Mouse (Mus musculus) liver, adult 2 months (tissue): ENCODE measurements around the gene Cep112. TPM values are rescaled to one million over a fixed set of nuclear protein-coding genes. Genes with fewer than 3 reads are reported as not detected.

Source experiments
- DNase-seq: peaks from one replicate; pipeline ENCODE4 v3.0.0-alpha.2; 2011; ENCODE audit warnings: low read depth, low spot score; ENCODE audit errors: extremely low read depth
- H3K27ac ChIP-seq: fragments of 200-500 bp; replicated peaks from 2 replicates; pipeline ENCODE4 v1.5.1; 2012; ENCODE audit warnings: low read depth, mild to moderate bottlenecking, control low read depth, inconsistent platforms, low read length; ENCODE audit not compliant: insufficient read depth
- H3K27me3 ChIP-seq: fragments of 200-500 bp; 2 replicates; pipeline ENCODE4 v1.6.1; 2012; ENCODE audit warnings: mild to moderate bottlenecking, moderate library complexity, low read length, inconsistent platforms; ENCODE audit not compliant: control insufficient read depth, insufficient read depth
- H3K36me3 ChIP-seq: fragments of 200-500 bp; 2 replicates; pipeline ENCODE4 v1.6.1; 2012; ENCODE audit warnings: low read length, inconsistent platforms; ENCODE audit not compliant: control insufficient read depth, insufficient read depth
- H3K4me1 ChIP-seq: fragments of 200-500 bp; 2 replicates; pipeline ENCODE4 v1.6.1; 2011; ENCODE audit warnings: low read length; ENCODE audit not compliant: control insufficient read depth, insufficient read depth
- H3K4me3 ChIP-seq: fragments of 200-500 bp; 2 replicates; pipeline ENCODE4 v1.5.1; 2011; ENCODE audit warnings: low read depth, mild to moderate bottlenecking, control low read depth, low read length, moderate library complexity; ENCODE audit not compliant: insufficient read depth
- H3K79me2 ChIP-seq: fragments of 200-500 bp; 2 replicates; pipeline ENCODE4 v1.6.1; 2012; ENCODE audit warnings: inconsistent platforms, mild to moderate bottlenecking, low read length, moderate library complexity; ENCODE audit not compliant: control insufficient read depth, insufficient read depth
- H3K9ac ChIP-seq: fragments of 200-500 bp; 2 replicates; pipeline ENCODE4 v1.6.1; 2012; ENCODE audit warnings: low read depth, mild to moderate bottlenecking, control low read depth, inconsistent platforms, low read length
- CTCF ChIP-seq: fragments of 200-500 bp; IDR thresholded peaks from 2 replicates; pipeline ENCODE4 v1.5.1; 2011; ENCODE audit warnings: low read depth, low read length, control low read depth
- POLR2A ChIP-seq: fragments of 200-500 bp; IDR thresholded peaks from 2 replicates; pipeline ENCODE4 v1.6.1; 2011; ENCODE audit warnings: low read length, control low read depth; ENCODE audit not compliant: insufficient read depth; ENCODE audit errors: extremely low read depth
- WGBS: fragments of 180-500 bp; shearing (Covaris S2); methylation state at CpG from one replicate; pipeline ENCODE4 v1.1.7; 2018; 5-methylcytosine and 5-hydroxymethylcytosine counted together
- polyA plus RNA-seq: library from polyadenylated mRNA; depleted of rRNA; stranded (reverse); fragments of >200 nt; gene quantifications from 2 replicates; pipeline ENCODE4 v1.2.3, GENCODE M21; 2012
- total RNA-seq: library from RNA; depleted of rRNA; stranded (reverse); fragments of >200 nt; gene quantifications from 2 replicates; pipeline ENCODE4 v1.2.3, GENCODE M21; 2014

Gene Cep112
- total and polyA plus RNA-seq, 2 experiments: 0.21 to 0.65 TPM

DNA sequence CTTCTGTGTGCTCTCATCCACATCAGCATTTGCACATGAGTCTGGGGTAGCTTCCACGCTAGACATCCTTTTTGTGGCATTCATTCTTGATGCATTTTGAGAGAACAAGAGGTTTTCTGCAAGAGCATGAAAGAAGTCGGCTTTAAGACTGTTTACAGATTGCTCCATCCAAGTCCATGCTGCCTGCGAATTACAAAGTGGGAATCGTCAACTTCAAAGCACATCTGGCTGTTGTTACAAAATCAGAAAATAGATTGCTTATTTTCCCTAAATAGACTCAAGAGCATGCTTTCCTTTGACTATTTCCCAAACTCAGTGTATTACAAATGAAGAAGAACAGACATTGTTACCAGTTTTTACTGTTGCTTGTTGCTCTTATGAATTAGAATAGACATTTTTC lies 59.0 kb downstream of the Cep112 start:
- H3K36me3 ChIP-seq: no peaks in the 10 kb centered on the region
- no peaks in the 10 kb centered on the region for H3K27me3 ChIP-seq
- no peaks in the 10 kb centered on the region for H3K79me2 ChIP-seq
- TF ChIP-seq POLR2A (no peak), CTCF (no peak)
- WGBS: 74% methylated on average over 4 of the region's 4 CpGs
- no peak overlapping the region for H3K27ac ChIP-seq
- H3K4me1 ChIP-seq: no peaks in the 10 kb centered on the region
- no peak overlapping the region for H3K9ac ChIP-seq
- no peak for DNase-seq
- H3K4me3 ChIP-seq: no peak overlapping the region

DNA sequence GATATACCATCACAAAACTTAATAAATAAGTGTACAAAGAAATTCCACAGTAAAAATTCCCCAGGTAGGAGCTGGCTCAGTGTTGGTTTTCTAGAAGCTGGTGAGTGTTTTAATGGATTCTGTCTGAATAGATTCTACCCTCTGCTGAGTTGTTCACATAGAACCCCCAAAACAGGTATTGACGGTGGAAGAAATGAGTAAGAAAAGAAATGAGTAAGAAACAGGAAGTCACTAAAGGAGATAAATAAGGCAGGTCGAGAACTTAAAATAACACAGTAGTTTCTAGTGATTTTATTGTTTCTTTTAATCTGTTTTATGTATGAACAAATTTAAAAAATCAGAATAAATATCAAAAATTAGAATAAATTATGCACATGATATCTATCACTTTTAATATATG lies 63.3 kb downstream of the Cep112 start:
- no peaks in the 10 kb centered on the region for H3K79me2 ChIP-seq
- H3K9ac ChIP-seq: no peak overlapping the region
- TF ChIP-seq POLR2A: no peak
- no peak for TF ChIP-seq CTCF
- DNase-seq: no peak
- WGBS: 87% methylated on average over 2 of the region's 2 CpGs
- no peaks in the 10 kb centered on the region for H3K27me3 ChIP-seq
- H3K4me3 ChIP-seq: no peak overlapping the region
- H3K36me3 ChIP-seq: no peaks in the 10 kb centered on the region
- H3K4me1 ChIP-seq: no peaks in the 10 kb centered on the region
- no peak overlapping the region for H3K27ac ChIP-seq

DNA sequence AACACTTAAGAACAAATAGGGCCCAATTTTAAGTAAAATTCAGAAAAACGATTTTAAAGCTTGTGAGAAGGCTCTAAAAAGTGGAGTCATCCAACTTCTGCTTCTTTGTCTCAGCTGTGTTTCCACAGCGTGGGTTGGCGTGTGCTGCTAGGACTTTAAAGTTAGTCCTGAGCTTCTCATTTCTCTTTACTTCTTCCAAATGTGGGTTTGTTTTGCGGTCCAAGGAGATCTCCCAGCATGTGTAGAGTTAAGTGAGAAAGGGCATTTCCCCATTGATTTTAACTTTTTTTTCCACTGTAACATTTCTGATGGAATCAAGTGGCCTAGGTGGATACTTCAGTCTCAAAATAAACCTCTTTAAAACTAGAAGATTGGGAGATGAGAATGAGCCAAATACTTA lies 64.9 kb downstream of the Cep112 start:
- Histone ChIP-seq H3K36me3 (no peaks in the 10 kb centered on the region), H3K79me2 (no peaks in the 10 kb centered on the region), H3K27me3 (no peaks in the 10 kb centered on the region), H3K4me1 (no peaks in the 10 kb centered on the region; the same call in 1 of the 2 replicates), H3K4me3 (no peak overlapping the region), H3K9ac (no peak overlapping the region), H3K27ac (no peak overlapping the region)
- no peak for DNase-seq
- TF ChIP-seq POLR2A (no peak), CTCF (no peak)
- 95% methylated on average over 4 of the region's 4 CpGs for WGBS

DNA sequence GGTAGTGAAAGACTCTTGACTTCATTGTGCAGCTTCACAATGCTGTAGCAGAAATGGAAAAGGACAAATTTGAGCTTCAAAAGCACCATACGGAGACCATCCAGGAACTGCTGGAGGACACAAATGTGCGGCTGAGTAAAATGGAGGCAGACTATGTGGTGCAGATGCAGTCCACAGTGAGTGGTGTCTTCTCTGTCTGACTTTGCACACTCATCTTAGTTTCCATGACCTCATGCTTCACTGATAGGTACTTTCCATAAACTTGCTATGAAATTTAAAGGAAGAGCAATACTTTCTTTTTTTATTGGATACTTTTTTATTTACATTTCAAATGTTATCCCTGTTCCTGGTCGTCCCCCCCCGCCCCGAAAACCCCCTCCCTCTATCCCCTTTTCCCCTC lies 83.2 kb downstream of the Cep112 start:
- Histone ChIP-seq H3K4me1 (no peaks in the 10 kb centered on the region), H3K79me2 (no peaks in the 10 kb centered on the region), H3K36me3 (no peaks in the 10 kb centered on the region), H3K27ac (no peak overlapping the region), H3K27me3 (no peaks in the 10 kb centered on the region), H3K9ac (no peak overlapping the region), H3K4me3 (no peak overlapping the region)
- WGBS: 94% methylated on average over 5 of the region's 5 CpGs
- no peak for DNase-seq
- TF ChIP-seq CTCF (no peak), POLR2A (no peak)

DNA sequence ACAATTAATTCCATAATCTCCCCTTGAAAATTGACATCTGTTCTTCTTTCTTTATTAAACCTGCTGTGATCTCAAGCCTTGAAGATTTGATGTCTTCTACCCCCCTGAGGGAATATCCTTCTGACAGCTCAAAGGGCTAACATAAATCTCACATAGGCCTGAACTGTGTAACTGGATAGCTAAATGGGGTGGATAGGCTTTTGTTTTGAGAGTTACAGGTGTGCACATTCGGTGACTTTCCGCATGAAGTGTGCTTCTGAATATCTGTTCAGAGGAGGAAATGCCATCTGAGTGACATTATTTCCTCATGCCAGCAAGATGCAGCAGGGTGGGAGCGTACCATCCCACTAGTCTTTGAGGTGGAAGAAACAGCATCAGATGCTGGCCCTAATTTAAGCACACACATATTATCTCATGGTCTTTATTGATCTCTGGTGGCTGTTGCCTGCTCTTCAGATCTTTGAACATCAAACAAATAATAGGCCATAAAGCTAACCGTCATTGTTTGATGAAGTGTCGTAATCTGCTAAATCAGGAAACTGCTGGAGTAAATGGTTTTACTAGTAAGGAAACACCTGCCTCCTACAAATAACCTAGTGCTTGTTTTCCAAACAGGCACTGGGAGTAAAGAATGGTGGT lies 102.9 kb downstream of the Cep112 start:
- Histone ChIP-seq H3K27ac (no peak overlapping the region), H3K4me1 (no peaks in the 10 kb centered on the region), H3K36me3 (no peaks in the 10 kb centered on the region), H3K79me2 (no peaks in the 10 kb centered on the region), H3K9ac (no peak overlapping the region), H3K27me3 (peaks cover 3% of the 10 kb centered on the region; the same call in 1 of the 2 replicates), H3K4me3 (no peak overlapping the region)
- peak; percentile 69 for DNase-seq
- TF ChIP-seq CTCF: no peak
- no peak for TF ChIP-seq POLR2A
- 37% methylated on average over 5 of the region's 5 CpGs for WGBS

DNA sequence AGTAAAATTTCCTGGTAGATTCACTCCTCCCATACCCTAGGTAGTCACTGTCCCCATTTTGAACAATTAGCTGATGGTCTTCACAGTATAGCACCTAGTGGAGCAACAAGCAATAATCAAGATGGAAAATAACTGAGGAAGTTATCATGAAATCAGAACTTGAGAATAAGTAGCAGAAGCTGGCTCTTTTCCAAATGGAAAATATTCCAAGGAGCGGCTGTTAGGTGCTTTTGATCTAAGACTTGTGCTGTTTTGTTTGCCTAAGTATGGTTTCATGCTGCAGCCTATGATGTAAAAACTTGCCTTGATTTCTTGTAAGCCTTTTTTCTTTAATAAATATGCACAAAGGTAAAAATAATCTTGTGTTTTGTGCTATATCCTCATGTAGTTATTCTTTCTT lies 107.9 kb downstream of the Cep112 start:
- H3K9ac ChIP-seq: no peak overlapping the region
- H3K4me1 ChIP-seq: no peaks in the 10 kb centered on the region
- H3K27ac ChIP-seq: no peak overlapping the region
- H3K4me3 ChIP-seq: no peak overlapping the region
- no peaks in the 10 kb centered on the region for H3K27me3 ChIP-seq
- no peaks in the 10 kb centered on the region for H3K36me3 ChIP-seq
- no peak for TF ChIP-seq CTCF
- DNase-seq: no peak
- H3K79me2 ChIP-seq: no peaks in the 10 kb centered on the region
- 98% methylated on average over 1 of the region's 1 CpGs for WGBS
